Mouse (Mus musculus) thymus, adult 2 months (tissue): ENCODE data around the gene Snx21.

ENCODE experiments used
- CTCF ChIP-seq: fragments of 200-500 bp; IDR thresholded peaks from 2 replicates; pipeline ENCODE4 v1.5.1; 2012; ENCODE audit warnings: mild to moderate bottlenecking, control low read depth, low read length, moderate library complexity, borderline replicate concordance; ENCODE audit not compliant: control insufficient read depth, poor library complexity, insufficient read depth; ENCODE audit errors: extremely low read depth
- POLR2A ChIP-seq: fragments of 200-500 bp; IDR thresholded peaks from 2 replicates; pipeline ENCODE4 v1.6.1; 2012; ENCODE audit warnings: mild to moderate bottlenecking, low read length, control low read depth, moderate library complexity; ENCODE audit not compliant: control insufficient read depth, poor library complexity, insufficient read depth; ENCODE audit errors: extremely low read depth

GRCm38 (mm10) chr2:164791841-164792261 is 6.2 kb downstream of the Snx21 start:
- no peak for TF ChIP-seq CTCF
- TF ChIP-seq POLR2A: no peak
